ENCODE assay signal across 17 mouse cellular contexts in the genomic region with DNA sequence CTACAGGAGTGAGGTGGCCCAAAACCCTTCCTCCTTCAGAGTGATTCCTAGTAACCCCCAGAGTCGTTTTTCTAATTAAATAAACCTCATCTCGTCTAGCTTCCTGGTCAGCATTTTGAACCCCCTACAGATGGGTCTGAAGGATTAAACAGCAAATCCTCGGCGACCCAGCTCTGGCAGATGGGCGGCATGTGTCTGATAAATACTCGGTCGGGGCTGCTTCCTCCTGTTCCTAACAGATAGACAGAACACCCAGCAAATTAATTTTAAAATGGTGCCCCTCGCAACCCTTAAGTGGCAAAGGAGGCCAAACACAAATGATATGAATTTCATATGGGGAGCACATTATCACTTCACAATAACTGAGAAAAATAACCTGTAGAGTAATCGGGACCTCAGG.
A peak's percentile ranks its signal among the peaks of the same experiment; 100 is the strongest.
DNase-seq lines count a peak whose midpoint lies in the region; ATAC-seq and TF ChIP-seq lines count a peak whose summit lies in the region.
"Had no signal": no experiment of that assay in that cellular context is flagged by ENCODE, and none has a peak within 500 bp of the region (broad histone marks: within the 10 kb centered on the region; RNA-seq: fewer than 3 reads in every experiment).

No protein-coding gene starts in this region.

- H3K27ac ChIP-seq in midbrain, embryonic 12.5 days (replicated peaks) = no peak overlapping the region; the same call in 1 of the 2 replicates
- no peak overlapping the region for H3K27ac ChIP-seq in midbrain, postnatal 0 days (ENCODE audit: low read depth, low read length)
- H3K27ac ChIP-seq in liver, embryonic 11.5 days (ENCODE audit: low read depth, low read length) = peak overlapping the region; percentile 13; the same call in 1 of the 2 replicates
- H3K27ac ChIP-seq: gastrocnemius, adult 2 months; heart, adult 2 months; hindbrain, embryonic 10.5 days; limb, embryonic 15.5 days; neural tube, embryonic 12.5 days had no signal

- H3K4me2 ChIP-seq in midbrain, embryonic 12.5 days (replicated peaks) = no peak overlapping the region
- no peak overlapping the region for H3K4me2 ChIP-seq in midbrain, postnatal 0 days (ENCODE audit: low read depth, low read length, poor library complexity, severe bottlenecking)
- H3K4me2 ChIP-seq in liver, embryonic 11.5 days = peak overlapping the region; percentile 38
- H3K4me2 ChIP-seq: limb, embryonic 15.5 days; neural tube, embryonic 12.5 days had no signal

- peak; percentile 63; the same call in 1 of the 2 replicates for ATAC-seq in midbrain, embryonic 12.5 days (ENCODE audit: low FRiP score, low read depth)
- no peak for ATAC-seq in midbrain, postnatal 0 days (ENCODE audit: low FRiP score)
- ATAC-seq in liver, embryonic 11.5 days (replicated peaks; ENCODE audit: low FRiP score) = peak; percentile 93
- ATAC-seq in megakaryocyte-erythroid progenitor cell, adult 5-6 weeks (replicated peaks; ENCODE audit: low FRiP score, low TSS enrichment, poor library complexity, severe bottlenecking) = peak; percentile 61; the same call in 1 of the 2 replicates

- H3K36me3 ChIP-seq in midbrain, embryonic 12.5 days = no peaks in the 10 kb centered on the region
- no peaks in the 10 kb centered on the region for H3K36me3 ChIP-seq in midbrain, postnatal 0 days (ENCODE audit: insufficient read depth, low read length)
- H3K36me3 ChIP-seq in liver, embryonic 11.5 days (ENCODE audit: control insufficient read depth, insufficient read depth, low read length) = no peaks in the 10 kb centered on the region
- H3K36me3 ChIP-seq: hindbrain, embryonic 10.5 days; limb, embryonic 15.5 days; neural tube, embryonic 12.5 days had no signal

- no peak for DNase-seq in midbrain, postnatal 0 days (ENCODE audit: low spot score)
- no peak for DNase-seq in liver, embryonic 11.5 days (ENCODE audit: low spot score)
- DNase-seq in adrenal gland, adult 8-10 months = no peak
- DNase-seq in cerebellum, adult 18-20 months = no peak
- no peak for DNase-seq in right cerebral cortex, adult 2 months (ENCODE audit: low spot score in 2 of 2)
- DNase-seq: B cell, adult 2 months; cerebellum, adult 11-12 months; gastrocnemius, adult 2 months; heart, adult 2 months; kidney, adult 2 months; kidney, postnatal 25 days; thymus, postnatal 4 days had no signal

- H3K4me3 ChIP-seq in midbrain, embryonic 12.5 days = no peak overlapping the region
- H3K4me3 ChIP-seq in midbrain, postnatal 0 days (ENCODE audit: low read depth, low read length) = no peak overlapping the region
- H3K4me3 ChIP-seq in liver, embryonic 11.5 days (ENCODE audit: low read depth, low read length) = no peak overlapping the region
- H3K4me3 ChIP-seq: gastrocnemius, adult 2 months; heart, adult 2 months; hindbrain, embryonic 10.5 days; limb, embryonic 15.5 days; neural tube, embryonic 12.5 days had no signal

- 18% methylated on average over 9 of the region's 9 CpGs for WGBS in midbrain, embryonic 12.5 days
- 15% methylated on average over 9 of the region's 9 CpGs for WGBS in midbrain, postnatal 0 days
- 20% methylated on average over 9 of the region's 9 CpGs for WGBS in liver, embryonic 11.5 days

- no peaks in the 10 kb centered on the region for H3K9me3 ChIP-seq in midbrain, embryonic 12.5 days
- H3K9me3 ChIP-seq in midbrain, postnatal 0 days (ENCODE audit: low read length) = no peaks in the 10 kb centered on the region
- no peaks in the 10 kb centered on the region for H3K9me3 ChIP-seq in liver, embryonic 11.5 days (ENCODE audit: control insufficient read depth, low read length)
- H3K9me3 ChIP-seq: hindbrain, embryonic 10.5 days; limb, embryonic 15.5 days; neural tube, embryonic 12.5 days had no signal

- no peaks in the 10 kb centered on the region for H3K27me3 ChIP-seq in midbrain, embryonic 12.5 days
- no peaks in the 10 kb centered on the region for H3K27me3 ChIP-seq in midbrain, postnatal 0 days (ENCODE audit: insufficient read depth, low read length)
- no peaks in the 10 kb centered on the region for H3K27me3 ChIP-seq in liver, embryonic 11.5 days (replicated peaks; ENCODE audit: control insufficient read depth, insufficient read depth, low read length)
- H3K27me3 ChIP-seq: limb, embryonic 15.5 days; neural tube, embryonic 12.5 days had no signal

- peaks cover 10% of the 10 kb centered on the region for H3K4me1 ChIP-seq in midbrain, embryonic 12.5 days
- H3K4me1 ChIP-seq in midbrain, postnatal 0 days (ENCODE audit: insufficient read depth, low read length) = no peaks in the 10 kb centered on the region
- peaks cover 3% of the 10 kb centered on the region for H3K4me1 ChIP-seq in liver, embryonic 11.5 days (replicated peaks; ENCODE audit: control insufficient read depth, insufficient read depth, low read length)
- H3K4me1 ChIP-seq: hindbrain, embryonic 10.5 days; limb, embryonic 15.5 days; neural tube, embryonic 12.5 days had no signal

- H3K9ac ChIP-seq in midbrain, embryonic 12.5 days (replicated peaks) = no peak overlapping the region
- H3K9ac ChIP-seq in midbrain, postnatal 0 days (replicated peaks; ENCODE audit: low read length, poor library complexity, severe bottlenecking) = no peak overlapping the region
- 0 out of 2 replicates have a peak overlapping the region, but pooled peaks have one; percentile 22 for H3K9ac ChIP-seq in liver, embryonic 11.5 days (ENCODE audit: low read depth, low read length)
- H3K9ac ChIP-seq: limb, embryonic 15.5 days; neural tube, embryonic 12.5 days had no signal

- no peak for TF ChIP-seq CTCF in midbrain, postnatal 0 days (IDR thresholded peaks at IDR 0.05)
